Mouse (Mus musculus) MEL (cell line): ENCODE results near the gene Fmnl2. TPM values are rescaled to one million over a fixed set of nuclear protein-coding genes. Genes with fewer than 3 reads are reported as not detected.

ENCODE experiments used
- DNase-seq: peaks from one replicate; pipeline ENCODE4 v3.0.0; 2011; ENCODE audit warnings: low read depth, low spot score
- H3K27ac ChIP-seq: 2 replicates; pipeline ENCODE4 v1.5.1; 2012; ENCODE audit warnings: low read depth, mild to moderate bottlenecking, control low read depth, low read length, moderate library complexity; ENCODE audit not compliant: control insufficient read depth
- H3K27me3 ChIP-seq, 2 experiments: fragments of 150-350 bp in 1 of 2; sonication (generic) in 1 of 2; 2 replicates each; pipeline ENCODE4 v1.6.1; 2012; ENCODE audit warnings: low read length in 2 of 2, mild to moderate bottlenecking in 2 of 2, improper control_type of control experiment in 1 of 2, moderate library complexity in 1 of 2; ENCODE audit not compliant: insufficient read depth in 2 of 2, control insufficient read depth in 1 of 2
- H3K36me3 ChIP-seq, 2 experiments: 2 replicates each; pipeline ENCODE4 v1.6.1; 2012 to 2014; ENCODE audit warnings: low read length in 2 of 2, improper control_type of control experiment in 1 of 2, inconsistent platforms in 1 of 2, mild to moderate bottlenecking in 1 of 2; ENCODE audit not compliant: insufficient read depth in 2 of 2, control insufficient read depth in 1 of 2
- H3K4me1 ChIP-seq, 2 experiments: fragments of 150-350 bp in 1 of 2; sonication (generic) in 1 of 2; 2 replicates each; pipeline ENCODE4 v1.6.1; 2012; ENCODE audit warnings: low read length in 2 of 2, improper control_type of control experiment in 1 of 2, mild to moderate bottlenecking in 1 of 2; ENCODE audit not compliant: insufficient read depth in 2 of 2, control insufficient read depth in 1 of 2
- H3K4me3 ChIP-seq, 2 experiments: fragments of 150-350 bp in 1 of 2; sonication (generic) in 1 of 2; 2 replicates each; pipeline ENCODE4 v1.5.1; 2012; ENCODE audit warnings: low read depth in 2 of 2, low read length in 2 of 2, mild to moderate bottlenecking in 2 of 2, moderate library complexity in 2 of 2, control low read depth in 1 of 2, improper control_type of control experiment in 1 of 2; ENCODE audit not compliant: control insufficient read depth in 1 of 2, insufficient read depth in 1 of 2
- H3K79me2 ChIP-seq: 2 replicates; pipeline ENCODE4 v1.6.1; 2012; ENCODE audit warnings: mild to moderate bottlenecking, low read length, moderate library complexity; ENCODE audit not compliant: control insufficient read depth, poor library complexity, insufficient read depth
- H3K9ac ChIP-seq: 2 replicates; pipeline ENCODE4 v1.6.1; 2012; ENCODE audit warnings: low read depth, mild to moderate bottlenecking, control low read depth, low read length, moderate library complexity; ENCODE audit not compliant: control insufficient read depth, poor library complexity, severe bottlenecking
- H3K9me3 ChIP-seq: fragments of 150-350 bp; sonication (generic); replicated peaks from 2 replicates; pipeline ENCODE4 v1.6.1; 2012; ENCODE audit warnings: mild to moderate bottlenecking, low read length, improper control_type of control experiment, moderate library complexity; ENCODE audit not compliant: insufficient read depth
- CHD2 ChIP-seq: IDR thresholded peaks from 2 replicates; pipeline ENCODE4 v1.6.1; 2011; ENCODE audit warnings: low read length, improper control_type of control experiment
- CTCF ChIP-seq, 3 experiments: IDR thresholded peaks in 2 of 3; conservative IDR thresholded peaks in 1 of 3; 2 replicates each; pipeline ENCODE4 v1.5.1; 2011 to 2012; ENCODE audit warnings: low read length in 3 of 3, low read depth in 2 of 3, mild to moderate bottlenecking in 2 of 3, improper control_type of control experiment in 1 of 3, inconsistent platforms in 1 of 3, mixed read lengths in 1 of 3, moderate library complexity in 1 of 3; ENCODE audit not compliant: control insufficient read depth in 1 of 3, insufficient read depth in 1 of 3, poor library complexity in 1 of 3, severe bottlenecking in 1 of 3
- E2F4 ChIP-seq: IDR thresholded peaks from 2 replicates; pipeline ENCODE4 v1.6.1; 2011; ENCODE audit warnings: low read depth, low read length, improper control_type of control experiment, borderline replicate concordance
- ELF1 ChIP-seq: IDR thresholded peaks from 2 replicates; pipeline ENCODE4 v1.6.1; 2014; ENCODE audit warnings: low read depth, mild to moderate bottlenecking, inconsistent platforms, low read length, improper control_type of control experiment, moderate library complexity
- EP300 ChIP-seq, 2 experiments: IDR thresholded peaks; 2 replicates each; pipeline ENCODE4 v1.6.1; 2011; ENCODE audit warnings: improper control_type of control experiment in 2 of 2, low read length in 2 of 2, low read depth in 1 of 2, mild to moderate bottlenecking in 1 of 2
- ETS1 ChIP-seq: IDR thresholded peaks from 2 replicates; pipeline ENCODE4 v1.6.1; 2012; ENCODE audit warnings: low read depth, mild to moderate bottlenecking, inconsistent platforms, low read length, improper control_type of control experiment, moderate library complexity
- GABPA ChIP-seq: IDR thresholded peaks from 2 replicates; pipeline ENCODE4 v1.6.1; 2012; ENCODE audit warnings: low read depth, mild to moderate bottlenecking, inconsistent platforms, low read length, improper control_type of control experiment, moderate library complexity
- JUND ChIP-seq: IDR thresholded peaks from 2 replicates; pipeline ENCODE4 v1.6.1; 2011; ENCODE audit warnings: low read depth, mild to moderate bottlenecking, improper control_type of control experiment, low read length
- KAT2A ChIP-seq: conservative IDR thresholded peaks from 2 replicates; pipeline ENCODE4 v1.6.1; 2012; ENCODE audit warnings: low read depth, low read length, improper control_type of control experiment, inconsistent platforms
- MAFK ChIP-seq: IDR thresholded peaks from 2 replicates; pipeline ENCODE4 v1.6.1; 2011; ENCODE audit warnings: low read depth, mild to moderate bottlenecking, low read length, improper control_type of control experiment, borderline replicate concordance
- MAZ ChIP-seq: IDR thresholded peaks from 2 replicates; pipeline ENCODE4 v1.6.1; 2012; ENCODE audit warnings: low read depth, mild to moderate bottlenecking, inconsistent platforms, low read length, improper control_type of control experiment
- MEF2A ChIP-seq: IDR thresholded peaks from 2 replicates; pipeline ENCODE4 v1.6.1; 2014; ENCODE audit warnings: low read depth, mild to moderate bottlenecking, inconsistent platforms, low read length, improper control_type of control experiment; ENCODE audit not compliant: poor library complexity, insufficient replicate concordance, severe bottlenecking; ENCODE audit errors: extremely low read depth
- MXI1 ChIP-seq: IDR thresholded peaks from 2 replicates; pipeline ENCODE4 v1.6.1; 2011; ENCODE audit warnings: mild to moderate bottlenecking, low read depth, low read length, improper control_type of control experiment
- MYB ChIP-seq: IDR thresholded peaks from 2 replicates; pipeline ENCODE4 v1.6.1; 2011; ENCODE audit warnings: mild to moderate bottlenecking, low read depth, low read length, improper control_type of control experiment
- MYC ChIP-seq: IDR thresholded peaks from 2 replicates; pipeline ENCODE4 v1.6.1; 2011; ENCODE audit warnings: low read depth, mild to moderate bottlenecking, low read length, improper control_type of control experiment, moderate library complexity
- NELFE ChIP-seq: IDR thresholded peaks from 2 replicates; pipeline ENCODE4 v1.6.1; 2011; ENCODE audit warnings: low read depth, low read length, improper control_type of control experiment
- NRF1 ChIP-seq: IDR thresholded peaks from 2 replicates; pipeline ENCODE4 v1.6.1; 2014; ENCODE audit warnings: low read depth, mild to moderate bottlenecking, inconsistent platforms, low read length, improper control_type of control experiment, moderate library complexity; ENCODE audit not compliant: poor library complexity, insufficient read depth, severe bottlenecking
- POLR2A ChIP-seq, 2 experiments: IDR thresholded peaks; 2 replicates each; pipeline ENCODE4 v1.6.1; 2011 to 2012; ENCODE audit warnings: low read length in 2 of 2, mild to moderate bottlenecking in 2 of 2, control low read depth in 1 of 2, improper control_type of control experiment in 1 of 2, low read depth in 1 of 2, moderate library complexity in 1 of 2; ENCODE audit not compliant: control insufficient read depth in 1 of 2, insufficient read depth in 1 of 2, poor library complexity in 1 of 2
- POLR2AphosphoS5 ChIP-seq: IDR thresholded peaks from 2 replicates; pipeline ENCODE4 v1.6.1; 2012; ENCODE audit warnings: low read depth, borderline replicate concordance, mild to moderate bottlenecking, inconsistent platforms, low read length, moderate library complexity, mixed read lengths
- RAD21 ChIP-seq: IDR thresholded peaks from 2 replicates; pipeline ENCODE4 v1.6.1; 2011; ENCODE audit warnings: mild to moderate bottlenecking, low read depth, low read length, improper control_type of control experiment
- RCOR1 ChIP-seq: IDR thresholded peaks from 2 replicates; pipeline ENCODE4 v1.6.1; 2012; ENCODE audit warnings: low read depth, mild to moderate bottlenecking, inconsistent platforms, low read length, improper control_type of control experiment
- TAL1 ChIP-seq: IDR thresholded peaks from 2 replicates; pipeline ENCODE4 v1.6.1; 2012; ENCODE audit warnings: mild to moderate bottlenecking, inconsistent platforms, low read length, moderate library complexity, mixed read lengths
- TBP ChIP-seq: IDR thresholded peaks from 2 replicates; pipeline ENCODE4 v1.8.0; 2011; ENCODE audit warnings: low read depth, low read length, improper control_type of control experiment
- USF1 ChIP-seq: IDR thresholded peaks from 2 replicates; pipeline ENCODE4 v1.6.1; 2014; ENCODE audit warnings: low read depth, mild to moderate bottlenecking, inconsistent platforms, low read length, improper control_type of control experiment, moderate library complexity
- ZC3H11A ChIP-seq: IDR thresholded peaks from 2 replicates; pipeline ENCODE4 v1.6.1; 2012; ENCODE audit warnings: low read depth, mild to moderate bottlenecking, inconsistent platforms, low read length, improper control_type of control experiment
- polyA plus RNA-seq, 2 experiments: library from polyadenylated mRNA; stranded (reverse) in 1 of 2; unstranded in 1 of 2; fragments of >175 nt in 1 of 2; fragments of >200 nt in 1 of 2; gene quantifications; 2 replicates each; pipeline versions ENCODE4 v1.2.1 to v1.2.4; 2012; ENCODE audit warnings: low replicate concordance in 2 of 2, low read depth in 1 of 2; ENCODE audit not compliant: insufficient read length in 2 of 2, insufficient read depth in 1 of 2, missing spikeins in 1 of 2
- total RNA-seq: library from RNA; depleted of rRNA; stranded (reverse); fragments of 300-350 nt; gene quantifications from 2 replicates; pipeline ENCODE4 v1.2.3, GENCODE M21; 2012

The Fmnl2 gene
- total and polyA plus RNA-seq, 3 experiments = not detected

DNA sequence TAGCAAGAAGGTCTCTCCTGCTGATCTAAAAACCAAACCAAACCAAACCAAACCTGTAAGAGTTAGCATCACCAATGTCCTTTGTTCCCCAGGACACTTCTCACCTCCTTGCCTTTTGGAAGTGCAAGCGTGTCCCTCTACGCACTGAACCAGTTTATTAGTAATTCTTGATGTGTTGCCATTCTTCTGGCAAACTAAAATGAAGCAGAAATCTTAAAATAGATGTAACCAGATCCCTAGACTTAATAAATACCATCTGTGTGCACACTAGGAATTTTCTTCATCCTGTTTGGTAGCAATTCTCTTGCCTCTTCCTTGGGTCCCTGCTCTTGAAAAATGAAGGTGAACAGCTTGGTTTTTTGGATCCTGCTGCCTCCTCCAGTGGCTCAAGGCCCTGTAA is 111.2 kb downstream of the Fmnl2 start:
- no peak overlapping the region for H3K9ac ChIP-seq
- no peak for DNase-seq
- TF ChIP-seq CTCF (IDR thresholded peaks at IDR 0.05 in 2 of 3, conservative IDR thresholded peaks at IDR 0.05 in 1 of 3; ENCODE audit: control insufficient read depth in 1 of 3, insufficient read depth in 1 of 3, low read depth in 2 of 3, low read length in 3 of 3, poor library complexity in 1 of 3, severe bottlenecking in 1 of 3) (no peak), POLR2AphosphoS5 (no peak), POLR2A (IDR thresholded peaks at IDR 0.05; ENCODE audit: control insufficient read depth in 1 of 2, insufficient read depth in 1 of 2, low read depth in 1 of 2, low read length in 2 of 2, poor library complexity in 1 of 2) (no peak), ELF1 (no peak), RCOR1 (no peak), JUND (no peak), USF1 (no peak), GABPA (no peak), E2F4 (no peak), ETS1 (no peak)
- TF ChIP-seq, all 39 proteins: peak for 0
- Histone ChIP-seq H3K4me1 (no peaks in the 10 kb centered on the region), H3K27ac (no peak overlapping the region), H3K36me3 (no peaks in the 10 kb centered on the region), H3K4me3 (no peak overlapping the region), H3K27me3 (no peaks in the 10 kb centered on the region), H3K79me2 (no peaks in the 10 kb centered on the region), H3K9me3 (no peaks in the 10 kb centered on the region)

DNA sequence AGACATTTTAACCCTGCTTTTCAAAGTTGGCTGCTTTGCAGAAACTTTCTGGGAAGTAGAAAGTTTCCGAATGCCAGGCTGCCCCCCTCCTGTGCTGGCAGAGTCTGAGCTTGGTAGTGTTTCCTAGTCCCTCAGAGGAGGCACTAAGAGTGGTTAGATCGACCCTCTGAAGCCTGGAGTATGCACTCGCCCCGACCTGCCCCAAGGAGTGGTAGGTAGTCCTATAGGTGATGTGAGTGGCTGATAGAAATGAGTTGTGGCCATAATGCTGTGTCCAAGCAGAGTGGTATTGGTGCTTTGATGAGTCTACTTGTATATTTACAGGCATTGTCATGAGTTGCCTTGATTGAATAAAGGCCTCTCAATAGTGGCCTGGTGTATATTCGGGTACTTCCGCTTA is 116.4 kb downstream of the Fmnl2 start:
- Histone ChIP-seq H3K36me3 (no peaks in the 10 kb centered on the region), H3K4me1 (no peaks in the 10 kb centered on the region), H3K4me3 (no peak overlapping the region), H3K27ac (no peak overlapping the region), H3K9me3 (no peaks in the 10 kb centered on the region)
- no peak for TF ChIP-seq E2F4
- no peak for TF ChIP-seq RAD21
- TF ChIP-seq MEF2A = no peak
- TF ChIP-seq USF1 = no peak
- TF ChIP-seq ELF1 = no peak
- TF ChIP-seq ZC3H11A = no peak
- TF ChIP-seq NRF1 = no peak
- TF ChIP-seq, all 39 proteins: peak for 0
- no peak for DNase-seq
- no peaks in the 10 kb centered on the region for H3K27me3 ChIP-seq
- H3K79me2 ChIP-seq = no peaks in the 10 kb centered on the region
- no peak overlapping the region for H3K9ac ChIP-seq

- Histone ChIP-seq H3K27me3 (no peaks in the 10 kb centered on the region), H3K4me3 (no peak overlapping the region)
- no peak for DNase-seq
- TF ChIP-seq ELF1 = no peak
- TF ChIP-seq KAT2A = no peak
- TF ChIP-seq MAZ = no peak
- TF ChIP-seq MXI1 = no peak
- no peak for TF ChIP-seq ETS1
- TF ChIP-seq MAFK = no peak
- no peak for TF ChIP-seq POLR2AphosphoS5
- TF ChIP-seq GABPA = no peak
- TF ChIP-seq POLR2A (IDR thresholded peaks at IDR 0.05; ENCODE audit: control insufficient read depth in 1 of 2, insufficient read depth in 1 of 2, low read depth in 1 of 2, low read length in 2 of 2, poor library complexity in 1 of 2) = no peak
- TF ChIP-seq ZC3H11A = no peak
- no peak for TF ChIP-seq MEF2A
- TF ChIP-seq TBP = no peak
- no peak for TF ChIP-seq EP300 (IDR thresholded peaks at IDR 0.05; ENCODE audit: low read depth in 1 of 2, low read length in 2 of 2)
- no peak for TF ChIP-seq TAL1
- TF ChIP-seq MYC = no peak
- TF ChIP-seq CHD2 = no peak
- no peak for TF ChIP-seq JUND
- no peak for TF ChIP-seq NELFE
- TF ChIP-seq MYB = no peak
- TF ChIP-seq, all 39 proteins: peak for 0
- no peaks in the 10 kb centered on the region for H3K9me3 ChIP-seq
- no peaks in the 10 kb centered on the region for H3K36me3 ChIP-seq
- no peak overlapping the region for H3K27ac ChIP-seq
- no peaks in the 10 kb centered on the region for H3K4me1 ChIP-seq
- no peak overlapping the region for H3K9ac ChIP-seq
- no peaks in the 10 kb centered on the region for H3K79me2 ChIP-seq
Observed at GRCm38 (mm10) chr2:52974776-52975175, 117.1 kb downstream of the Fmnl2 start.
